Mouse (Mus musculus): ENCODE data around the gene Ccr7.

GRCm38 (mm10) chr11:99146558-99146957, 8.3 kb downstream of the Ccr7 start:
- TF ChIP-seq SMC3 (IDR thresholded peaks at IDR 0.05; ENCODE audit: low read depth, low read length) (no peak), UBTF (IDR thresholded peaks at IDR 0.05; ENCODE audit: borderline replicate concordance, insufficient read depth, low read depth, low read length) (no peak), CTCF (IDR thresholded peaks at IDR 0.05 in 2 of 3, conservative IDR thresholded peaks at IDR 0.05 in 1 of 3; ENCODE audit: control insufficient read depth in 1 of 3, insufficient read depth in 1 of 3, low read depth in 2 of 3, low read length in 3 of 3, poor library complexity in 1 of 3, severe bottlenecking in 1 of 3) (no peak), EP300 (IDR thresholded peaks at IDR 0.05; ENCODE audit: low read depth in 1 of 2, low read length in 2 of 2) (no peak), RCOR1 (IDR thresholded peaks at IDR 0.05; ENCODE audit: low read depth, low read length) (no peak), ZC3H11A (IDR thresholded peaks at IDR 0.05; ENCODE audit: low read depth, low read length) (no peak), SIN3A (IDR thresholded peaks at IDR 0.05; ENCODE audit: low read length) (no peak), POLR2A (IDR thresholded peaks at IDR 0.05; ENCODE audit: control insufficient read depth in 1 of 2, insufficient read depth in 1 of 2, low read depth in 1 of 2, low read length in 2 of 2, poor library complexity in 1 of 2) (no peak), MAFK (IDR thresholded peaks at IDR 0.05; ENCODE audit: borderline replicate concordance, low read depth, low read length) (no peak), ZNF384 (IDR thresholded peaks at IDR 0.05; ENCODE audit: low read depth, low read length) (no peak), TBP (IDR thresholded peaks at IDR 0.05; ENCODE audit: low read depth, low read length) (no peak), NELFE (IDR thresholded peaks at IDR 0.05; ENCODE audit: low read depth, low read length) (no peak), GABPA (IDR thresholded peaks at IDR 0.05; ENCODE audit: low read depth, low read length) (no peak)

All from MEL (cell line).